Mouse (Mus musculus): ENCODE results near the gene Il12rb1. TPM values are rescaled to one million over a fixed set of nuclear protein-coding genes. Genes with fewer than 3 reads are reported as not detected.
"Not testable (repeated sequence)": the region's sequence is repeated elsewhere in the genome, so short reads cannot be mapped to it uniquely, and the experiment has no call there.

The Il12rb1 gene
- polyA plus RNA-seq, 1 experiment from 2014 or later, result 0.23 TPM

DNA sequence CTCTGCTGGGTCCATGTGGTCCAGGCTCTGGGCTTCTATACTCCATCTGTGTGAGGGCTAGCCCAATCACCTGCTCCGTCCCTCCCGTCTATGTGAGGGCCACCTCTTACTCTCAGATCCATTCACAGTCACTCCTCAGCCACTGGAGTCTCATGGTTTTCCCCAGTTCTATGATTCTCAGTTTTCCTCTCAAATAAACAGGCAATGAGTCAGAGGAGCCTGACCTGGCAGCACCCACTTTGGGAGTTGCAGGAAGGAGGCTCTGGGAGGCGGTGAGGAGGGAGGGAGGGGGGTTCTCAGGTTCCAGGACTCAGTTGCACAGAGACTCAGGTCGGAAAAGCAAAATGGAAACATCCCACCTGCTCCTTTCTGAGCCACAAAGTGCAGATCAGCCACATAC, 4.6 kb downstream of the Il12rb1 start:
- H3K27me3 ChIP-seq (ENCODE audit: control insufficient read depth, insufficient read depth, low read length), result peaks cover 5% of the 10 kb centered on the region; the same call in 1 of the 2 replicates
- peaks cover 6% of the 10 kb centered on the region; the same call in 1 of the 2 replicates for H3K4me1 ChIP-seq (ENCODE audit: control insufficient read depth, insufficient read depth, low read length)
- no peaks in the 10 kb centered on the region for H3K36me3 ChIP-seq (ENCODE audit: control insufficient read depth, insufficient read depth, low read length)
- ATAC-seq (ENCODE audit: insufficient read depth, low FRiP score), result no peak
- H3K27ac ChIP-seq (ENCODE audit: low read length), result no peak overlapping the region
- 51% methylated on average over 4 of the region's 4 CpGs for WGBS
- no peak overlapping the region for H3K4me2 ChIP-seq (ENCODE audit: low read depth, low read length)
- no peak overlapping the region for H3K9ac ChIP-seq (ENCODE audit: low read length)
- H3K4me3 ChIP-seq (replicated peaks; ENCODE audit: low read length), result no peak overlapping the region
- H3K9me3 ChIP-seq (replicated peaks; ENCODE audit: control insufficient read depth, low read length), result no peaks in the 10 kb centered on the region

DNA sequence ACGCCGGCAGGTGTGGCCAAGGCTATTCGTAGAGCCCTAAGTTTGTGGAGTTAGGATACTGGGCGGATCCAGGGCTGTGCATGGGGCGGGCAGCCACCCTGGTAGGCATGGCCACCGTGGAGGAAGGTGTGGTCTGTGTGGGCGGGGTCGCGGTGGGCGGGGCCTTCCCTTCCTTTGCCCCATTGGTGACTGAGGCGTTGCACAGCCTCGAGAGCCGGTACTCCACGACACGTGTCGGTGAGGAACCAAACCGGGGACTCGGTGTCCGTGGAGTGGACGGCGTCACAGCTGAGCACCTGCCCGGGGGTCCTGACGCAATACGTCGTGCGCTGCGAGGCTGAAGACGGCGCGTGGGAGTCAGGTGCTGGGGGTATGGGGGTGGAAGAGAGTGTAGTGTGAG, 8.4 kb downstream of the Il12rb1 start:
- peak; percentile 65 for ATAC-seq (ENCODE audit: insufficient read depth, low FRiP score)
- Histone ChIP-seq H3K27ac (ENCODE audit: low read length) (no peak overlapping the region), H3K9me3 (replicated peaks; ENCODE audit: control insufficient read depth, low read length) (peaks cover 2% of the 10 kb centered on the region; the same call in 1 of the 2 replicates), H3K4me3 (replicated peaks; ENCODE audit: low read length) (0 out of 2 replicates have a peak overlapping the region, but pooled peaks have one; percentile 11), H3K4me1 (ENCODE audit: control insufficient read depth, insufficient read depth, low read length) (peaks cover 12% of the 10 kb centered on the region; the same call in 1 of the 2 replicates), H3K4me2 (ENCODE audit: low read depth, low read length) (peak overlapping the region; percentile 46), H3K9ac (ENCODE audit: low read length) (no peak overlapping the region), H3K27me3 (ENCODE audit: control insufficient read depth, insufficient read depth, low read length) (peaks cover 5% of the 10 kb centered on the region; the same call in 1 of the 2 replicates), H3K36me3 (ENCODE audit: control insufficient read depth, insufficient read depth, low read length) (no peaks in the 10 kb centered on the region)
- WGBS, result 4% methylated on average over 30 of the region's 30 CpGs

- Histone ChIP-seq H3K36me3 (ENCODE audit: control insufficient read depth, insufficient read depth, low read length) (no peaks in the 10 kb centered on the region), H3K27me3 (ENCODE audit: control insufficient read depth, insufficient read depth, low read length) (no peaks in the 10 kb centered on the region), H3K4me2 (ENCODE audit: low read depth, low read length) (peak overlapping the region; percentile 40), H3K27ac (ENCODE audit: low read length) (no peak overlapping the region), H3K9me3 (replicated peaks; ENCODE audit: control insufficient read depth, low read length) (peaks cover 2% of the 10 kb centered on the region; the same call in 1 of the 2 replicates), H3K4me3 (replicated peaks; ENCODE audit: low read length) (no peak overlapping the region; the same call in 1 of the 2 replicates), H3K4me1 (ENCODE audit: control insufficient read depth, insufficient read depth, low read length) (peaks cover 12% of the 10 kb centered on the region; the same call in 1 of the 2 replicates), H3K9ac (ENCODE audit: low read length) (peak overlapping the region; percentile 51; the same call in 1 of the 2 replicates)
- peak; percentile 84 for ATAC-seq (ENCODE audit: insufficient read depth, low FRiP score)
- WGBS, result 5% methylated on average over 31 of the region's 31 CpGs
Measured at GRCm38 (mm10) chr8:70820101-70820935, 12.1 kb downstream of the Il12rb1 start.

DNA sequence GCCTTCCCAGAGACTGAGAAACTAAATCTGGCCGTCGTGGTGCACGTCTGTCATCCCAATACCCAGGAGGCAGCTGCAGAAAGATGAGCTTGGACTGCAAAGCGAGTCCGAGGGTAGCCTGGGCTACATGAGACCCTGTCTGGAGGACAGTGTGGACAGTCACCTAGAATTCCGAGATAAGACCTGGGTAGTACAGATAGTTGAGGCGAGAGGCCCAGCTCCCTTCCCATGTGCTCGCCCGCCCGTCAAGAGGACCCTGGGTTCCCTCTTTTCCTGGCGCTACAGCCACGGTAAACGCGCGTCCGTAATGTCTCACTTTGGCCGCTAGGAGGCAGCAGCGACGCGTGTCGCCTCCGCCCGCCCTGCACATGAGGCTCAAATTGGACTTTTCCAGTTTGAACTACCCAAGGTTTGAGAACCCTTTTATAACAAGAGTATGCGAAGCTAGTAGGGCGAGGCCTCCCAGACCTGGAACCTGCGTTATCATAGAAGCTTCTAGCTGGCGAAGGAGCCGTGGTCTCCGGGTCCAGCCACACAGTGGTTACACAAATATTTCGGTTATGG, 13.2 kb downstream of the Il12rb1 start:
- ATAC-seq (ENCODE audit: insufficient read depth, low FRiP score), result 0 out of 2 replicates have a peak, but pooled peaks have one; percentile 9
- no peak overlapping the region for H3K4me3 ChIP-seq (replicated peaks; ENCODE audit: low read length)

DNA sequence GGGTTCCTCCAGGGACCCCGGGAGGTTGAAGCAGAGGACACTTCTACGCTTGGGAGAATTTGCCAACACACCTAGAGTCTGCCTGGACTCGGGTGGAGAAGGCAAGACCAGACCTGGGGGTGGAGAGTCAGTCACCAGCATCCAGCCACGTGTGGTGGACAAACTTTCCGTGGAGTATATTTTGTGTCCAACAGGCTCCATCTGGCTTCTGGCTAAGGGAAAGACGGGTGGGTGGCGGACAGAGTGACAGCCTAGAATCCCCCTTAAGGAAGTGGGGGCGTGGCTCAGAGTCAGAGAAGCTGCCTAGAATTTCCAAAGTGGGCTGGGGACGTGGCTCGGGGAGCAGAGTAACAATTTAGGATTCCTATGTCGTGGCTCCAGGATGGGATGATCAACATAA, 13.7 kb downstream of the Il12rb1 start:
- peaks cover 6% of the 10 kb centered on the region; the same call in 1 of the 2 replicates for H3K4me1 ChIP-seq (ENCODE audit: control insufficient read depth, insufficient read depth, low read length)
- no peak for ATAC-seq (ENCODE audit: insufficient read depth, low FRiP score)
- H3K27me3 ChIP-seq (ENCODE audit: control insufficient read depth, insufficient read depth, low read length), result no peaks in the 10 kb centered on the region
- WGBS, result 37% methylated on average over 11 of the region's 11 CpGs
- no peak overlapping the region for H3K27ac ChIP-seq (ENCODE audit: low read length)
- peak overlapping the region; percentile 38 for H3K9ac ChIP-seq (ENCODE audit: low read length)
- peaks cover 2% of the 10 kb centered on the region; the same call in 1 of the 2 replicates for H3K9me3 ChIP-seq (replicated peaks; ENCODE audit: control insufficient read depth, low read length)
- H3K36me3 ChIP-seq (ENCODE audit: control insufficient read depth, insufficient read depth, low read length), result no peaks in the 10 kb centered on the region
- H3K4me2 ChIP-seq (ENCODE audit: low read depth, low read length), result no peak overlapping the region
- no peak overlapping the region for H3K4me3 ChIP-seq (replicated peaks; ENCODE audit: low read length)

More for the DNA sequence above, 13.2 kb downstream of the Il12rb1 start:
- peaks cover 2% of the 10 kb centered on the region; the same call in 1 of the 2 replicates for H3K9me3 ChIP-seq (replicated peaks; ENCODE audit: control insufficient read depth, low read length)
- H3K9ac ChIP-seq (ENCODE audit: low read length), result peak overlapping the region; percentile 38
- H3K36me3 ChIP-seq (ENCODE audit: control insufficient read depth, insufficient read depth, low read length), result no peaks in the 10 kb centered on the region
- 17% methylated on average over 30 of the region's 30 CpGs for WGBS
- no peak overlapping the region for H3K4me2 ChIP-seq (ENCODE audit: low read depth, low read length)
- peaks cover 12% of the 10 kb centered on the region; the same call in 1 of the 2 replicates for H3K4me1 ChIP-seq (ENCODE audit: control insufficient read depth, insufficient read depth, low read length)
- no peak overlapping the region for H3K27ac ChIP-seq (ENCODE audit: low read length)
- H3K27me3 ChIP-seq (ENCODE audit: control insufficient read depth, insufficient read depth, low read length), result no peaks in the 10 kb centered on the region

DNA sequence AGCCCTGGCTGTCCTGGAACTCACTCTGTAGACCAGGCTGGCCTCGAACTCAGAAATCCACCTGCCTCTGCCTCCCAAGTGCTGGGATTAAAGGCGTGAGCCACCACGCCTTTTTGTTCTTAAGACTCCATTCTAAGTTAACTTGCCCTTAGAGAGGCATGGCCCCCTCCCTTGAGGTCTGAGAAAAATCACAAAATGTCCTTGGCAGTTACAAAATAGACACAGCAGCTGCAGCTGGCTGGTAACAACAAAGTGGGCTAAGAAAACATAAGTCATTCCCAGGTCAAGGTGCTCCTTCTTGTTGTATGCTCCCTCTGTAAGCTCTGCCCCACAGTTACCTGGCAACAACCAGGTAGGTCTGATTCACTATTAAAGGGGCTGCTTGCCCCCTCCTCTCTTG, 14.3 kb downstream of the Il12rb1 start:
- H3K9ac ChIP-seq (ENCODE audit: low read length); H3K4me3 ChIP-seq (replicated peaks; ENCODE audit: low read length); H3K36me3 ChIP-seq (ENCODE audit: control insufficient read depth, insufficient read depth, low read length); H3K4me2 ChIP-seq (ENCODE audit: low read depth, low read length); H3K27me3 ChIP-seq (ENCODE audit: control insufficient read depth, insufficient read depth, low read length); H3K9me3 ChIP-seq (replicated peaks; ENCODE audit: control insufficient read depth, low read length); H3K27ac ChIP-seq (ENCODE audit: low read length); H3K4me1 ChIP-seq (ENCODE audit: control insufficient read depth, insufficient read depth, low read length); ATAC-seq (ENCODE audit: insufficient read depth, low FRiP score): not testable (repeated sequence)
- WGBS, result 86% methylated on average over 3 of the region's 3 CpGs

DNA sequence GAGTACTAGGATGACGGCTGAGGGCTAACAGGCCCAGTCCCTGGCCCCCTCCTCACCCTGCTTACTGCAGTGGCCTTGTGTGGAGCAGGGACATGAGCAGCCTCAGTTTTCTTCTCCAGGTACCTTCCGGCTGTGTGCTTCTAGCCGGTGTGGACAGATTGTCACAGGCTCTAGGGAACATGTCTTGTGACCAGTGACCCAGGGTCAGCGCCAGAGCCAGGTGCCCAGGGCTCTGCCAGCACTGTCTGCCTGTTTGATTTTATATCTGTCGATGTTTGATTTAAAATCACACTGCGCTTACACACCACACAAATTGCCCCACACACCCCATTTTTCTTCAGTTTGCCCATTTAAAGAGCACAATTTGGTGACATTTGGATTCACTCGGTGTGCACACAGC, 15.6 kb downstream of the Il12rb1 start:
- H3K4me1 ChIP-seq (ENCODE audit: control insufficient read depth, insufficient read depth, low read length), result peaks cover 6% of the 10 kb centered on the region; the same call in 1 of the 2 replicates
- H3K4me3 ChIP-seq (replicated peaks; ENCODE audit: low read length), result no peak overlapping the region
- H3K36me3 ChIP-seq (ENCODE audit: control insufficient read depth, insufficient read depth, low read length), result no peaks in the 10 kb centered on the region
- 82% methylated on average over 7 of the region's 7 CpGs for WGBS
- H3K27me3 ChIP-seq (ENCODE audit: control insufficient read depth, insufficient read depth, low read length), result no peaks in the 10 kb centered on the region
- no peak for ATAC-seq (ENCODE audit: insufficient read depth, low FRiP score)
- no peak overlapping the region for H3K9ac ChIP-seq (ENCODE audit: low read length)
- H3K27ac ChIP-seq (ENCODE audit: low read length), result no peak overlapping the region
- H3K4me2 ChIP-seq (ENCODE audit: low read depth, low read length), result no peak overlapping the region
- no peaks in the 10 kb centered on the region; the same call in 1 of the 2 replicates for H3K9me3 ChIP-seq (replicated peaks; ENCODE audit: control insufficient read depth, low read length)

DNA sequence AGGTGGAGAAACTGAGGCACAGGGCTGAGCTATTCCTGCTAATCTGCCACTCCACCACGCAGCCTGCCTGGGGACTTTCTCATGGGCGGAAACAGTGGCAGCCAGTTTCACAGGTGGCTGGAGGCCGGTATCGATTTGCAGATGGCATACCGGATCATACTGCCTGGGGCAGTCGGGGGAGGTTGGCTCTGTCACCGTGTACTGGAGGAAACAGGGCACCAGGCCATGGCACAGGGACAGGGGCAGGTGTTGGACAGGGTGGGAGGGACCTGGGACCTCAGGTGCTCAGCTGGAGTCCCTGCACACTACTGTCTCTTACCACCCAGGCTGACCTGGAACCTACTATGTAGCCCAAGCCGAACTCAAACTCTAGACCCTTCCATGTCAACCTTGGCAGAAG, 17.6 kb downstream of the Il12rb1 start:
- Histone ChIP-seq H3K9ac (ENCODE audit: low read length) (no peak overlapping the region), H3K27ac (ENCODE audit: low read length) (no peak overlapping the region), H3K27me3 (ENCODE audit: control insufficient read depth, insufficient read depth, low read length) (no peaks in the 10 kb centered on the region), H3K4me2 (ENCODE audit: low read depth, low read length) (no peak overlapping the region), H3K4me3 (replicated peaks; ENCODE audit: low read length) (no peak overlapping the region), H3K4me1 (ENCODE audit: control insufficient read depth, insufficient read depth, low read length) (no peaks in the 10 kb centered on the region; the same call in 1 of the 2 replicates), H3K9me3 (replicated peaks; ENCODE audit: control insufficient read depth, low read length) (no peaks in the 10 kb centered on the region), H3K36me3 (ENCODE audit: control insufficient read depth, insufficient read depth, low read length) (no peaks in the 10 kb centered on the region)
- WGBS, result 81% methylated on average over 8 of the region's 8 CpGs
- ATAC-seq (ENCODE audit: insufficient read depth, low FRiP score), result no peak

- H3K27me3 ChIP-seq (ENCODE audit: control insufficient read depth, insufficient read depth, low read length), result no peaks in the 10 kb centered on the region
- no peak overlapping the region for H3K4me2 ChIP-seq (ENCODE audit: low read depth, low read length)
- no peaks in the 10 kb centered on the region for H3K9me3 ChIP-seq (replicated peaks; ENCODE audit: control insufficient read depth, low read length)
- no peak overlapping the region for H3K27ac ChIP-seq (ENCODE audit: low read length)
- ATAC-seq (ENCODE audit: insufficient read depth, low FRiP score), result no peak
- no peaks in the 10 kb centered on the region for H3K36me3 ChIP-seq (ENCODE audit: control insufficient read depth, insufficient read depth, low read length)
- H3K4me3 ChIP-seq (replicated peaks; ENCODE audit: low read length), result no peak overlapping the region
- no peak overlapping the region for H3K9ac ChIP-seq (ENCODE audit: low read length)
- H3K4me1 ChIP-seq (ENCODE audit: control insufficient read depth, insufficient read depth, low read length), result no peaks in the 10 kb centered on the region; the same call in none of the 2 replicates
- 98% methylated on average over 2 of the region's 2 CpGs for WGBS
Measured at GRCm38 (mm10) chr8:70827010-70827409, 18.8 kb downstream of the Il12rb1 start.

All from stomach, embryonic 16.5 days (tissue).